Mouse (Mus musculus) gastrocnemius, postnatal 36 days (tissue): ENCODE results near the gene Gga3. TPM values are rescaled to one million over a fixed set of nuclear protein-coding genes. Genes with fewer than 3 reads are reported as not detected.
A peak's percentile ranks its signal among the peaks of the same experiment; 100 is the strongest.

ENCODE experiments used
- DNase-seq, 2 experiments: peaks; one replicate each; pipeline ENCODE4 v3.0.0; 2022
- intact Hi-C: fragments of 180-260 bp; cut with DNase I; formaldehyde crosslinking; loops from one replicate; pipeline ENCODE4 v1.15.1; 2025
- total RNA-seq, 2 experiments: library from RNA; stranded (reverse); gene quantifications; 2 replicates each; pipeline ENCODE4 v1.2.3; 2021

Gga3 gene
- total RNA-seq, 2 experiments from 2014 or later = 12.5 to 13.0 TPM

DNA sequence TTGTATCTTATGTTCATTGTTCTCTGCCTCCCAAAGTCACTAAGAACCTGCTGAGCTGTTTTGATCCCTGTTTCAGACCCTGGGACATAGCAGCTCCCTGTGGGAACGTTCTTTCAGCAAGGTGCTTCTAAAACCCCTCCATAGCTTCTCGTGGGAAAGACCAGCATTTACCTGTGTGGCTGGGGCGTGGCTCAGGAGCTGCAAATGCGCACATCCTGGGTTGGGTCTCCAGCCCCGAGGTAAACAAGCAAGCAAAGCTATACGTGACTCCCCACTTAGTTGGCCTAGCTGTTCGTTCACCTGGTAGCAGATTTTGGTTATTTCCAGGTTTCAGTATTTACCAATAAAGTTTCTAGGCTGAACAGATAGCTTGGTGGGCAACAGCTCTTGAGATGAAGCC, 28.4 kb upstream of the Gga3 start:
- no peak for DNase-seq
- intact Hi-C loops = no loop called here

DNA sequence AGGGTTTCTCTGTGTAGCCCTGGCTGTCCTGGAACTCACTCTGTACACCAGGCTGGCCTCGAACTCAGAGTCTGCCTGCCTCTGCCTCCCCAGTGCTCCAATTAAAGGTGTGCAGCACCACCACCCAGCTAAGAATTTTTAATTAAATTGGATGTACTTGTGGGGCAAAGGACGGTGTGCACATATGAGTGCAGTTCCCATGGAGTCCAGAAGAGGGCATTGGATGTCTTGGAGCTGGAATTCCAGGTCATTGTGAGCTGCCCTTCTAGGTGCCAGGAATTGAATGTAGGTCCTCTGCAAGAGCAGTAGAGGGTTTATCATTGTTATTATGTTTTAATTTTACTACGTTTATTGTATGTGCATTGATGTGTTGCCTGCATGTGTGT, 27.6 kb upstream of the Gga3 start:
- DNase-seq = no peak
- intact Hi-C loops = no loop called here

DNA sequence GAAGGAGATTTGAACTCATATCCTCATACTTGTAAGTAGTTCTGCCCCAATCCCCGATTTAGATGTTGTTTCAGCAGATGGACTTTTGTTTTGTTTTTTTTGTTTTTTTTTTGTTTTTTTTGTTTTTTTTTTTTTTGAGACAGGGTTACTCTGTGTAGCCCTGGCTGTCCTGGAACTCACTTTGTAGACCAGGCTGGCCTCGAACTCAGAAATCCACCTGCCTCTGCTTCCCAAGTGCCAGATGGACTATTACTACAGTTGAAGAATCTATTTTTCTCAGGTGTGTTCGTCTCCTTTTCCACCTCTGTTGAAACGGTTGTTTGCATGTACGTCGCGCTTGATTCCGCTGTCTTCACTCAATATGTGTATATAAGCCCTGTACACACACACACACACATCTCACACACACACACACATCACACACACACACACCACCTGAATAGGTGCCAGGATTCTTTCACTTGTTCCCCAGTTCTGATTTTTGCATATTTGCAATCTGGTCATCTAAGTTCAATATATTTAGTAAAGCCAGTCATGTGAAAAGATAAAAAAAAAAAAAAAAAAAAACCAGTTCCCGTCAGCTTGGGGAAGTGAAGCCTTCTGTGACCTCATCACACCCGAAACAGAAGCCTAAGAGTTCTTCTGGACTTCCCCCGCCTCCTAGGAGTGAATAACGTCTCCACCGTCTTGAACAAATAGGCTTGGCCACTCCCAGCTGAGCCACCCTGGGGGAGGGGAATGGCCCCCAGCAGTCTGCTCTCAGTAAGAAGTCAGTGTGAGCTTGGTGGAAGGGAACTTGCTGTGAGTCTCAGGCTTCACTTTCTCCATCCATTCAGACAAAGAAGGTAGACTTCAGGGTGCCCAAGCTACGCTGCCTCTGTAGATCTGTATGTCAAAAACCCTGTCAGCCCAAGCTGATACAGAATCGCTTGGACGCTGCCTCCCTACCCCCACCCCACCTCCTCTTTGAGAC, 27.0 kb upstream of the Gga3 start:
- intact Hi-C loops = no loop called here
- no peak for DNase-seq

DNA sequence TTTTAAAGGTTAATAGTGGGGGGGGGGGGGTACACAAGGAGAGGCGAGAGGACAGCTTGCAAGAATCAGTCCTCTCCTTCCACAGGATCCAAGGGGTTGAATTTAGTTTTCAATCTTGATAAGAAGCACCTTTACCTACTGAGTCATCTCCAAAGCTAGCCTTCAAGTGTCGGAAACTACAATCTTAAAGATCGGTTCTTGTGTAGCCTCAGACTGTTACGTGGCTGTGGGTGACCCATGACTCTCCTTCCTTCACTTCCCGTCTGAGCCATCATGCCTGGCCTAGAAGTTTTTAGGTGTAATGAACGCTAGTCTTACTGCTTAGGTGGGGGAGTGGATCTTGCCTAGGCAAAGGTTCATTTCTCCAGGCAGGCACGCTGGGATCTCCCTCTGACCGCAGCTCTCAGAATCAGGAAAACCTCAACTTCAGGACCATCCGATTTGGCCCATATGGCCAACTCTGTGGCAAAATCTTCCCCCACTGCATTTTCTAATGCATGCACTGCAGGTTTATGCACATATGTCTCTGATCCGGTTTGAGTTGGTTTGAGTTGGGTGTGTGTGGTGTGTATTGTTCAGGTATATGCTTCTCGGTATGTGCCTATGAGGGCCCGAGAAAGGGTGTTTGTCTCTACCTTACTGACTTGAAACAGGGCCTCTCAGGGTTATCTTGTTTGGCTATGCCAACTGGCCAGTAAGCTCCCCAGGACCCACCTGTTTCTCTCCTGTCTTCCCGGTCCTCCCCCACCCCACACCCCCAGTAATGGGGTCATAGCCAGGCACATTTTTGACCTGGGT, 26.1 kb upstream of the Gga3 start:
- intact Hi-C loops = no loop called here
- DNase-seq = no peak

DNA sequence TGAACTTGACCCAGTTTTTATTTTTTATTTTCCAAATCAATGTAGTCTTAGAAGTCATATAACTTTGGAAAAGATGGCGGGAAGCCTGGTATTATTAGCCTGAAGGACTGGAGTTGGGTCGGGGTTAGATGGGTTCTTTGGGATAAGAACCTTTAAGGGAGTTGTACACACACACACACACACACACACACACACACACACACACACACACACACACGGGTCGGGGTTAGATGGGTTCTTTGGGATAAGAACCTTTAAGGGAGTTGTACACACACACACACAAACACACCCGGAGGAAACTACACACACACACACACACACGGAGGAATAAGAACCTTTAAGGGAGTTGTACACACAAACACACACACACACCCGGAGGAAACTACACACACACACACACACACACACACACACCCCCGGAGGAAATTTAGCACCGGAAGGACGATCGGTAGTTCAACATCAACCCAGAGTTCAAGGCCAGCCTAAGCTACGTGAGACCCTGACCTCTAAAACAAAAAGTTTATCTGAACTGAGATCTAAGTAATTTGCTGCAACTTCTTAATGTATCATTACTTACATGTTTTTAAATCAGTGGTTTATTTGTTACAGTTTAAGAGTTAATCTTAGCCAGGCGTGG, 24.7 kb upstream of the Gga3 start:
- intact Hi-C loops = no loop called here

DNA sequence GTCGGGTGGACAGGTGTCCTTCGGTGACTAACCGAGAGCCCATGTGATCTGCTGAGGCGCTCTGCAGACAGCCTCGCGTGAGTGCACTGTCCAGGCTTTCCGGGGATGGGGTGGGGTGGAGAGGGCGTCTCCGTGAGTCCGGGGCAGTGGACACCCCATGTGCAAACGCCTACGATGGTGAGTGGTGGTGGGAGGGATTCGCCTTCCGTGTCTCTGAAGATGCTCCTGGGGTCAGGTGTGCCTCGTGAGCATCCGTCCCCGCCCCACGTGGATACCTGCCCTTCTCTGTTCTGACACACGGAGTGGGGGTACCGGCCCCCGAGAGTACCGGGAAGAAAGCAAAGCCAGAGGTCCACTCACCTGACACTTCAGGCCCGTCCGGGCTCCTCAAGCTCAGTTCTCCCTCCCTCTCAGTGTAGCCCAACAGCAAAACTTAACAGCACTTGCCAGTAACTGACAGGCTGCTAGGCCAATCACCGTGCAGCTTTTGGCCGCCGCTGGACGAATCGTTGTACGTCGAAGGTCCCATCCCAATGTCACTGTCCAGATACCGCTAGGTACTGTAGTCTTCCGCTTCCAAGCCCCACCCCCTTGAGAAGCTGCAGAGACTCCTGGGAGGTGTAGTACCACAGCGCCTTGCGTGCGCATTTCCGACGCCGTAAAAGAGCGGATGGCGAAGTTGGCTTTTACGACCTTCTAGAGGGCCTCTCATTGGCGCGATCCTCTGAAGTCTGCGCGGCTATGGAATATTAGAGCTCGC, 24.0 kb upstream of the Gga3 start, which contains the start of gene Slc25a19:
Gene Slc25a19 (minus strand): TSS at position 591 of the 760 bp plus-strand sequence.
- peak; percentile 97 to 99 for DNase-seq
- intact Hi-C loops = no loop called here

More for the DNA sequence above, 24.7 kb upstream of the Gga3 start:
- no peak for DNase-seq

DNA sequence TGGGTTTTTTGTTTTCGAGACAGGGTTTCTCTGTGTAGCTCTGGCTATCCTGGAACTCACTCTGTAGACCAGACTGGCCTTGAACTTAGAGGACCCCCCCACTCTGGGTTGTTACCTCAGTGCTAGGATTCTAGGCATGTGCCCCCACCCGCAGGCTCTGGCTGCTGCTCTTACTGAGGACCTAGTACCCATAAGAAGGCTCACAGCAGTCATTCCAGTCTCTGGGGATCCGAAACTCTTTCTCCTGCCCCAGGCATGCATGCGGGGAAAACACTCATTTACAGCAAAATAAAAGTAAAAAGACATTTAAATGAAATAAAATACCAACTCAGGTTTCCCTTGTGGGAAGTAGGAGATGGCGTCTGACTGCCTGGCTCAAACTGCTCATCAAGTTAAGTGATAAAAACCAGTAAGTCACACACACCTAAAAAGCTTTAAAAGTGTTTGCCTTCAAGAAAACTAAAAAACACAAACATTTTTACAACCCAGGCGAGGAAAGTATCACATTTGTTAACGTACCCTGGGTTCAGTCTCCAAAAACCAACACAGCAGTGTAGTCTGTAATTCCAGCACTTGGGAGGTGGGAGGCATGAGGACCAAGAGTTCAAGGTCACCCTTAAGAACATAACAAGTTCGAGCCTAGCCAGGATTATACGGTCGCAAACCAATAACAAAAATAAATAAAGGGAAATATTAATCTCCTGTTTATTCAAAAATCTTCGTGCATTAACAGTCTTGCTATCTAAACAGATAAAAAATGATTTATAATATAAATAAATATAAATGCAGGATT, 23.2 kb upstream of the Gga3 start:
- DNase-seq = no peak
- intact Hi-C loops = no loop called here

DNA sequence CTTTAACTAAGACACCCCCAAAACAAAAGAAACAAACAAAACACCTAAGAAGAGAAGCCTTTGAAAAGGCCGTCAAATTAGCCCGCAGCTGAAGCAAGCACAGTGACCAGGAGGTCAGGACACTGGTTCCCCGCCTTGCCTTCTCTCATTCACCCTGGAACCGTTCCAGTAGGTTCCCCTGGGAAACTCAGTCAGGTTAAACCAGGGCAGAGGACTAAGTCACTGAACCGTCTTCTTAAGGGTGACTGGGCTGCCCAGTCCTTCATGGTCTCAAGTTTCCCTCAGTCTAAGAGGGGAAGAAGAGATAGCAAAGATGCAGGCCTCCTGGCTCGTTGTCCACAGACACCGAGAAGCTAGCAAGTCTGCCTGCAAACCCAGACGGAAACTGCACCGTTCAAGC, 22.0 kb upstream of the Gga3 start:
- peak in 1 of 2 experiments; percentile 39 for DNase-seq
- intact Hi-C loops = no loop called here

DNA sequence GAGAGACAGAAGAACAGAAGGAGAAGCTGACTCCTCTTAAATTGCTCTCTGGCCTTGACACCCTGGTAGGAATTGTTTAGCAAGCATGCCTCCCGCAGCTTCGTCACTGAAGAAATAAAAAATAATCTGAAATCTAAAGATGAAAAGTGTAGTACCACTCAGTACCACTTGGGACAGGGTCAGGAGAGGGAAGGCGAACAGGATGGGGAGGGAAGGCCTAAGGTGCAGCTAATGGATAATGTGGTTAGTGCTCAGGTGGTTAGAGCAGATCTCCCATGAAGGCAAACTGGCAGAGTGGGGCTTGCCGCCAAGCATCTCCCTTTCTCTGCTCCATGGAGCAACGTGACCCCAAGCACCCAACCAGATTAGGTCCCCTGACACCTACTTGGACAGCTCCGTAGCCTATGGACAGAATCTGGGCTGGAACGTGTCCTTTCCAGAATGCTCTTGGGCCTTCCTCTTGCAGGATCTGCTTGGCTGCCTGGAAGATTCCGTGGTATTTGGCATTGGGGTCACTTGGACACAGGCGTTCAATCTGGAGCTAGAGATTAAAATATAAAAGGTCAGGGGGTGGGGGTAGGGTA, 19.7 kb upstream of the Gga3 start:
- intact Hi-C loops = no loop called here

DNA sequence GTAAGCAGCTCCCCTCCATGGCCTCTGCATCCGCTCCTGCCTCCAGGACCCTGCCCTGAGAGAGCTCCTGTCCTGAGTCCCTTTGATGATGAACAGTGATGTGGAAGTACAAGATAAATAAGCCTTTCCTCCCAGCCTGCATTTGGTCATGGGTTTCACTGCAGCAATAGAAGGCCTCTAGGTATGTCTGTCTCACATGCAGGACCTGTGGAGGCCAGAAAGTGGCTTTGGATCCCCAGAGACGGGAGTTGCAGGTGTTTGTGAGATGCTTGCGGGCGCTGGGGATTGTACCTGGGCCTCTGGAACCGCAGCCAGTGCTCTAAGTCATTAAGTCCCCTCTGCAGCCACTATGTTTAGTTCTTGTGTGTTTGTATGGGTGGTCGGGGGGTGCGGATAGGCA, 16.1 kb upstream of the Gga3 start:
- DNase-seq = no peak
- intact Hi-C loops = no loop called here

More for the DNA sequence above, 19.7 kb upstream of the Gga3 start:
- no peak for DNase-seq

DNA sequence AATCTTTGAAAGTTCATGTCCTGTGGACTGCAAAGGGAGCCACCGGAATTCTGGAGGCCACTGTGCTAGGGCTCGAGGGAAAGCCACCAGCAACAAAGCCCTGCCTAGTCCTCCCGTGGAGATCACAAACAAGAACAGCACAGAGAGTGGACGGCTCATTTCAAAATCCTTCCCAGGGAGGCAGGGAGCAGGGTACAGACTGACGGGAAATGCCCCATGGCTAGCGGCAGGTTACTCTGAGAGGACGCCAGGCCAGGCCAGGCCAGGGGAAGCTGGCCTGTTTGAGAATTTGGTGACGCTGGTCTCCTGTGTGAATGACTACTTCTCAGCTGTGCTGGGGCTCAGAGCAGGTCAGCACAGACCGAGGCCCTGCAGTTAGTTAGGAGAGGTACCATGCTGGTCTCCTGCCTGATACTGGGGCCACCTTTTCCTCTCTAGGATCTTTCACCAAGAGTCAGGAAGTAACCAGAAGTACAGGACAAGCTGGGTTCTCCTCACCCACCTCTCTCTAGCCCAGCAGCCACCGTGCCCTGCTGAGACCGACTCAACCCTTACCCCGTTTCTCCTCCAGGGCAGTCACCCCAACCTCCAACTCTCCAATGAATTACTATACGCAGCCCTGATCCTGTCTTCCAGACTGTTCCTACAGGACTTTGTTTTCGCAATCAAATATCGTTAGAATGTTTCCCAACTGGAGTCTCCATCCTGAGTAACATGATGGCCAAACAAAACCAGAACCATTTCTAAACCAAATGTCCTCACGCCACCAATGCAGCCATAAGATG, 15.1 kb upstream of the Gga3 start:
- intact Hi-C loops = no loop called here
- DNase-seq = no peak

DNA sequence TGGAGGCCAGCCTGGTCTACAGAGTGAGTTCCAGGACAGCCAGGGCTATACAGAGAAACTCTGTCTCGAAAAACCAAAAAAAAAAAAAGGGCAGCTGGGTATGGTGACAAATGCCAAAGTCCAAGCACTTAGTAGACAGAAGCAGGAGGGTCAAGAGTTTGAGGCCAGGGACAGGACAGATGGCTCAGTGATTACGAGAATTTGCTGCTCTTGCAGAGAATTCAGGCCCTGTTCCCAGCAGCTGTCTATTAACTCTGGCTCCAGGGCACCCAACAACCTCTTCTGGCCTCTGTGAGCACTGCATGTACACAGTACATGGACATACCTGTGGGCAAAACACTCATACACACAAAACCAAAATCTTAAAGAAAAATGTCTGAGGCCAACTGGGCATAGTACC, 14.2 kb upstream of the Gga3 start:
- intact Hi-C loops = no loop called here
- no peak for DNase-seq

DNA sequence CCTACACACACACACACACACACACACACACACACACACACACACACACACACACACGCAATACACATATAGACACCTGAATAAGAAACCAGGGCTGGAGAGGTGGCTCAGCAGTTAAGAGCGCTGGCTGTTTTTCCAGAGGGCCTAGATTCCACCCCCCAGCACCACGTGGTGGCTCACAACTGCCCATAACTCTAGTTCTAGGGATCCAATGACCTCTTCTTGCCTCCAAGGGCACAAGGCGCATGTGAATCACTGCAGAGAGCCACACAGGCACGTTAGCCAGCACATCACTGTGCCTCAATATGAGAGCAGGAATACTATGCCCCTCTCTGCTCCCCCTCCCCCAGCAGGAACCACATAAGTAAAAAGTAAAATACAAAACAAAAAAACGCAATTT, 13.0 kb upstream of the Gga3 start:
- intact Hi-C loops = no loop called here
- DNase-seq = no peak

DNA sequence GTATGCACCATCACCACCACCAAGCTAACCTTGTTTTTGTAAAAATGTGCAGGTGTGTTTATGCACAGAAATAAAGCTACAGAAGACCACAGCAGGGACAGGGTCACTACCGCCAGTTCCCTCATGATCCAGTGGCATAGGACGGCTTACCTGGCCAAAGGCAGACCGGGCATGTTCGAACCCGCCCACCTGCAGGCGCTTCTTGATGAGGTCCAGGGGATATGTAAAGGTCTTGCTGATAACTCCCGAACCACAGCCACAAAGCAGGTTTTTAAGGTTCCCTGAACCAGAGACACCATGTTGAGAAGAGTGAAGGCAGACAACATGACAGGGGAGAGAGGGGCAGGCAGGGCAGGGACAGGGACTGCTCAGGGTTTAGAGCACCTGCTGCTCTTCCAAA, 12.5 kb upstream of the Gga3 start:
- intact Hi-C loops = no loop called here
- no peak for DNase-seq

DNA sequence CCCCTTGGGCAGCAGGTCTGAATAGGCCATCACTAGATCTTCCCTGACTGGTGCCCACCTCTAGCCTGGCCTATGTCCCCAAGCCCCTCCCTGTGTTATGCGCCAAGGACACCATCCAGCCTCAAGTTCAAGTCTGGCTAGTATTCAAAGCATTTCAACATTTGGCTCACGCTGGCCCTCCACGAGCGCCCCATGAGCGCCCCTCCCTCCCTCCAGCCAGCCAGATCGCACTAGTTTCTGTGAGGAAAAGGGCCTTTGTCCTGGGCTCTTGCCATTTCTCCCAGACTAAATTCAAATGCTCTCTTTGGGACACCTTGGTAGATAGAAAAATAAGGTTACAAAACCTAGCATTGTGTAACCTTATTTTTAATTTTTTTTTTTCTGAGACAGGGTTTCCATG, 12.0 kb upstream of the Gga3 start:
- DNase-seq = no peak
- intact Hi-C loops = no loop called here

DNA sequence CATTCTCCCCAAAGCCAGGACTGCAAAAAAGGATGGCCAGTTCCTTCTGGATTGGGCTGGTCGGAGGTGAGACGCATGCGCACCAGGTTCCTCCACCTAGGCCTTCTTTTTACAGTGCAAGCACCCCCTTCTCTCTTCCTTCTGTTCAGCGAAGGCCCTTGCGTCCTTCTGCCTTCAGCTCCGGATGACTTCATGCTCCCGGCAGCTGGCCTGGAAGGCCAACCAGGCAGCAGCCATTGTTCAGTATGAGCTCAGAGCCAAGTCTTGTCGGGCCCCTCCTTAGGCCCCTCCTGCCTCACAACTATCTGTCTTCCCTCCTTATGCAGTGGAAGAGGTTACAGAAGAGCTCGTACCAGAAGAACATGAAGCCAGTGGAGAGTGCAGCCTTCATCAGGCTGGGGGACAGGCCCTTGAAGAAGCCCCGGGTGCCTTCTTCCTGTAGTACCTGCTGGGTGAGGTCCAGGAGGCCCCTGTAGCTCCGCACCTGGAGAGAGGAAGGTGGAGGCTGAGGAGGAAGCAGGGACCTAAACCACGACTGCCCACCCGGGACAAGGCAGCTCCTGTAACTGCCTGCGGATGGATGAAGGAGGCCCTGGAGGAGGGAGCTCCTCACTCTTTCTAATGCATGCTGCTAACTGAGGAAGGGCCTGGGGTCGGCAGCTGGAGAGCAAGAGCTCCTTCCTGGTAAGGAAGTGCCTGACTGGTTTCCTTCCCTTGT, 11.4 kb upstream of the Gga3 start:
- no peak for DNase-seq
- intact Hi-C loops = no loop called here

DNA sequence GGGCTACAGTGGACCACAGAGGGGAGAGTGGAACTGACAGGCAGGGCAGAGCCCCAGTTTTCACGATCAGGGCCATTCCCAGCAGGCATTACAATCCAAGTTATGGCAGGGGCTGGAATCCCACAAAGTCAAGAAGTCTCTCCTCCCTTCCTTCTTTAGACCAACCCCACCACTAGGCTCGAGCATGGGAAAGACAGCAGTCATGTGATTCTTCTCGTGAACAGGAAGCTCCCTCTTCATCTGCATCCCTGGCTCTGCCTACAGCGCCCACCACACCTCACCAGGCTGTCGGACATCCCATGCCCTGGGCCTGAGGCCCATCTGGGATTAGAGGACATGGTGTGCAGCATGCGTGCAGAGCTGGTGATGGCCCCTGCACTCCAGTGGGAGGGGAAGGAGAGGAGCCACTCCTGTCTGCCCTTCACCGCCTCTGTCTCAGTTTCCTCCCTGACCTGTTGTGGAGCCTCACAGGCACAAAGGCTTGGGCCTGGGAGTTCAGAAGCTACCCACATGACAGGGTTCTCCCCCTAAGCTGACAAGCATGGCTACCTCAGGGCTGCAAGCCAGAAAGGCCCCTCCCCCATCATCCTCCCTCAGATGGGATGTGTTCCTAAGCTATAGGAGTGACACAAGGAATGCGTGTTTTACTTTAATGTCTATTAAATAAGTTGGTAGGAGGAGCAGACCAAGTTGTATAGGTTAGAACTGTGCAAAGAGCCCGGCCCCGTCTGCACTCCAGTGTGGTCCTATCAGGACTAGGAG, 10.7 kb upstream of the Gga3 start:
- intact Hi-C loops = loop anchor here (5.0 kb wide), 1 partner anchor 127 kb away; no protein-coding TSS in a partner anchor

More for the DNA sequence above, 10.7 kb upstream of the Gga3 start:
- DNase-seq = no peak
